Mouse (Mus musculus): ENCODE results near the gene Epb41l2.

Epb41l2 gene

DNA sequence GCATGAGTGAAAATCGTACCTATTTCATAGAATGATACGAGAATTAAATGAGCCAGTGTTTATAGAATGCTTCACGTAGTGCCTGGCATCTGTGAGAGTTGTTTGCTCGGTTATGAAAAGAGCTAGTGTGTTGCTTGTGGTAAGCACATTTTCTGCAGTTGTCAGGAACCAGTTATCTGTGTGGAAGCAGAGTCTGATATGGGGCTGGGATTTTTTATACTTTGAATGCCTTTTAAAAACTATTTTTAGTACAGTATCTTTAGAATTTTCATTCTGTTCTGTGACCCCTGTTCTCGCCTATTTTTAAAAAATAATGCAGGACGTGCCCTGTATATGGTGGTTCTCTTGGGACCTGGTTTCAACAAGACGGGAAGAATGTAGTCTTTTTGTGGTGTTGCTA is 6.1 kb downstream of the Epb41l2 start:
- no peak for DNase-seq (ENCODE audit: low spot score in 2 of 2)

DNA sequence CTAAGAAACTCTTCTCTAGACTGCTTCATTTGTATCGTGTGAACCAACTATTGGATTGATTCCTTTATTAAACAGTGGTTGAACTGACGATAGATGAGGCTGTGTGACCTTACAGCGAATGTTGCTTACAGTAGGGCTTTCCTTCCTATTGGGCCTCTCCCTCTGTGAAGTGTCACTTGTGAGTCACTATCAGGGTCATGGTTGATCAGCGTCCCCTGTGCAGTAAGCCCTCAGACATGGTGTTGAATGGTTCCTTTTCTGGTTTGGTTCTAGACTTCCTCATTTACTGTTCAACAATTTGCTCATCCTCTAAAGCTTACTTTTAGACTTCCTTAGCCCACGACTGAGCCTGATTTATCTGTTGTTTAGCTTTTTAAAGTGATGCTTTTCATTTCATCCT is 7.1 kb downstream of the Epb41l2 start:
- DNase-seq (ENCODE audit: low spot score in 2 of 2): no peak

DNA sequence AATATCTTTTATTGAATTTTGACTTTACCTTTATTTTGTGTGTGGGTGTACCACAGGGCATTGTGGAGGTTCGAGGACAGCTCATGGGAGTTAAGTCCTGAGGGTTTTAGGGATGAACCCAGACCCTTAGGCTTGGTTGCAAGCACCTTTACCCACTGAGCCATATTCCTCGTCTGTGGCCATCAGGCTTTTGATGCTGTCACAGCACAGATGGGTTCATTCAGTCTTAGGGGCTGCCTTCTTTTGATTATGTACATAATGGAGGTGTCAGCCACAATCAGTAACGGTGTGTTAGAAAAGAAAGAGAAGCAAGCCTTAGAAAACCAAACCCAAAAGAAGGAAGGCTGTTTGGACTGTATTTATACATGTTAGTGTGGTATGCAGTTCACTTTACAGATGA is 9.3 kb downstream of the Epb41l2 start:
- DNase-seq (ENCODE audit: low spot score in 2 of 2): no peak

DNA sequence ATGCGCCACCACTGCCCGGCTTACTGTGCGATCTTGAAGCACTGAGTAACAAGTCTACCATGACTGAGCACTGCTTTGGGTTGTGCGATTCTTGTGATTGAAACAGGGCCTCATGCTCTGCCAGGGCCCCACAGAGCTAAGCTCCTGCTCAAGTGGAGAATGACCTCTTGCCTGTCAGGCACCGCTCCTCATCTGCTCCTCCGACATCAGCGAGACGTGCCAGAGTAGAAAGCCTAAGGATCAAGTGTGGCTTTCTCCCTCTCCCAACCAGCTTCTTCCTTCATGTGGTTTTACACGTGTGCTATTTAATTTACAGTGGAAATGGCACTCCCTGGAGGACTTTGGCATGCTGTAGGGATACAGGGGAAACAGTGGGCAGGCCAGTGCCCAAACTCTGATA is 10.1 kb downstream of the Epb41l2 start:
- no peak for DNase-seq (ENCODE audit: low spot score in 2 of 2)

DNA sequence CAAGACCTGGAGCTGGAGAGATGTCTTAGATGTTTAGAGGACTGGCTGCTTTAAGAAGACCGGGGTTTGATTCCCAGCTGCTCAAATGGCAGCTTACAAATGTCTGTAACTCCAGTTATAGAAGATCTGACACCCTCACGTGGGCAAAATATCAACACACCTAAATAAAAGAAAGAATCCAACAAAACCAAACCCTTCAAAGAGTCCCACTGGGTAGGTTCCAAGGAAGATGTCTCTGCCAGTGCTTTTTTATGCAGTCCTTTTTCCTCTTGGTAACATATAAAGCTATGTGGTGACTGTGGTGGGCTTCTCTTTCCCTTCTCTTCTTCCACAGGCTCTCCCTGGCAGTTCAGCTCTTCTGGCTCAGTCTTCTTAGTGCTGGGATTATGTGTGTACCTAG is 11.7 kb downstream of the Epb41l2 start:
- no peak for DNase-seq (ENCODE audit: low spot score in 2 of 2)

DNA sequence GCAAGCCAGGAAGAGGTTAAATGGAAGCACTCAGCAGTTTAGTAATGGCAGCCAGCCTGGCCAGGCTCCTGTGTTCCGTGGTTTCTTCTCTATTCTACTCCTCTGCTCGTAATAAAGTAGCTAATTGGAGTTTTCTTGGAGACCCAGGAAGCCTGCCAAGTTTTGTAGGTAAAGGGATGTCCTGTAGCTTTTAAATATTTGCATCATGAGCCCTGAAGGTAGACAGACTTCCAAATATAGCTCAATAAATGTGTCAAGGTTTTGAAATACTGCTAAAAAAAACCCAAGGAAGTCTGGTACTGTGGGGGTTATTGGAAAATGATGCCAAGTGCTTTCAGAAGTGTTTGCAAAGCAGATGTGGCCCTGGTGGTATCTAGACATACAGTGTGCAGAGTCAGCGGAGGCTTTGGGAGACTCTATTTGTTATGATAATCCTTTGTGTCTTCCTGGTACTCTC is 12.3 kb downstream of the Epb41l2 start:
- no peak for DNase-seq (ENCODE audit: low spot score in 2 of 2)

DNA sequence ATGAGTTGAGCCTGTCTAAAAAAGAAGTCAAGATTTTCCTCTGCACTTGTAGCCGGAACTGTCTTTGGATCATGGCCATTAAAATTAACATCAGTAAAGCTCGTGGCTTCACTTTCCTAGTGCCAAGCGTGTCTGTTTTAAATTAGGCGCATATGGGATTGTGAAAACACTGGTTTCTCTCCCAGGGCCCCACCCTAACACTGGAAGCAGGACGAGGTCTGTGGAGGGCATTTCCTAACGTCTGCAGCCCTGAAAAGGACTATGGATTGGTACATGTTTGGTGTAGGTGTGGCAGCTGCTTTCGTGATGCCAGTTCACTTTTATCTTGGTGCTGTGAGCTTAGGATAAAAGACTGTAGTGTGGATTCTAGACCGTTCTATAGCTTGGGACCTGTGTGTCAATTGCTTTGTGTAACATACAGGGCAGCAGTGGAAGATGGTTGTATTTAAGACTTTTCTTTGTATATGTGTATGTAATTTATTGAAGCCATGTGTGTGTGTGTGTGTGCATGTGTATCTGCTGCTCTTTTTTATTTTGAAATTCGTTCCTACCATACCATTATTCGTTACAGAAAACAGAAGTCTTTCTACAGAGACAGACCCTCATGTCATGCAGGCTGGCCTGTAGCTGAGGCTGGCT is 13.0 kb downstream of the Epb41l2 start:
- DNase-seq (ENCODE audit: low spot score in 2 of 2): no peak

DNA sequence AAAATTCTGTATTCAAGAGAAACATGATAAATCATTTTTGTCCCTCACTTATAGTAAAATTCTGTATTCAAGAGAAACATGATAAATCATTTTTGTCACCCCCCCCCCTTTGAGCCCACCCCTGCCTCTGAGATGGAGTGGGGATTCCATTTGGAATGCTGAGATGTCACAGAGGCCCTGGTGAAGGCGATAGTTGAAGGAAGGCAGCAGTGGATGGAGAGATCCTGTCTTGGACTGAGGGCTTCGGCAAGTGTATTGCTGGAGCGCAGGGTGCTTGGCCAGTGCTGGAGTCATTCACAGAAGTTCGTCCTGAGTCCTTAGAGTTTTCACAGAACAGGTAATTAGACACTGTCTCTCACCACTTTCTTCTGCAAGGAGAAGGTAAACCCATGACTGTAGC is 15.4 kb downstream of the Epb41l2 start:
- DNase-seq (ENCODE audit: low spot score in 2 of 2): no peak

DNA sequence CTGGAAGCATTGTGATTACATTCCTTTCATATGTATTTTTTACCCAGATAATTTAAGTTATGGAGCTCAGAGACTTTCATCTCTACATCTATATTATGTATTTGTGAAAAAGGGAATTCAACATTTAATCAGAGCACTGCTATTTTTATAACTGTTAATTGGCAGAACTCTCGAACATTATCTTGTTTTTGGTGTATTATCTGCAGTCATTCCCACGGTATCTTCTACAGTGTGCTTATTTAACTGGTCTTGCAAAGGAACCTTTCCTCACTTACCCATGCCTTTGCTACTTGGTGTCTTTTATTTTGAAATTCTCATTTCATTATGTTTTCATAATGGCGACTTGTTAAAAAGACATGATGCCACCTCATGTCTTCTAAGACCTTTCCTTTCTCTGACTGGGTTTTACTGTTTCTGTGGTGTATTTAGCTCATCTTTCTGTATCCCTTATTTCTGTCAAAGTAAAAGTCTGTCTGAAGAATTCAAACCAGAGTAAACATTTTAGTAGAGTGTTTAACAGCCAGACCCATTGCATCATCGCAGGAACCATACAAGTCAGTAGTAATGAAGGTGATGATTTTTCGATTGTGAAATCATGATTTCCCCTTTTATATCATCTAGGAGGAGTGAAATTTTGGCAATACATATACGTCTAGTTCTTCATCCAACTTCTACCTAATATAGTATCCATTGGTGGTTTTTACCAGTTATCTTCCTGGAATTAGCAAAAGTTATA is 21.3 kb downstream of the Epb41l2 start:
- DNase-seq (ENCODE audit: low spot score in 2 of 2): no peak

DNA sequence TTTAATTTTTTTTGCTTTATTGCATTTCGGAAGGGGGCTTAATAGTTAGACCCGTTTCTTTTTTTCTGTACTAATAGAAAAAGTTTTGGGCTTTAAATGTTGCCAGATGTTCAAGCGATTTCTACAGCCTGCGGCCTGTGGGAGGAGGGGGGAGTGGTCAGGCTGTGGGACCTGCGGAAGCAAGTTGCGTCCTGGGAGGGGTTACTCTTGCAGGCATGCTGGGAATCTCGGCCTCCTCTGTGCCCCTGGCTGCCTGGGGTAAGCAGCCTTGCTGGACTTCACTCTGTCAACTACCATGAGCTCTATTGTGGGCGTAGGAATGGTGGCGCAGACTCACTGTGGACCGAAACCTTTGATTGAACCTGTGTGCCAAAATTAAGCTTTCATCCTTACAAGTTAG is 22.4 kb downstream of the Epb41l2 start:
- no peak for DNase-seq (ENCODE audit: low spot score in 2 of 2)

DNA sequence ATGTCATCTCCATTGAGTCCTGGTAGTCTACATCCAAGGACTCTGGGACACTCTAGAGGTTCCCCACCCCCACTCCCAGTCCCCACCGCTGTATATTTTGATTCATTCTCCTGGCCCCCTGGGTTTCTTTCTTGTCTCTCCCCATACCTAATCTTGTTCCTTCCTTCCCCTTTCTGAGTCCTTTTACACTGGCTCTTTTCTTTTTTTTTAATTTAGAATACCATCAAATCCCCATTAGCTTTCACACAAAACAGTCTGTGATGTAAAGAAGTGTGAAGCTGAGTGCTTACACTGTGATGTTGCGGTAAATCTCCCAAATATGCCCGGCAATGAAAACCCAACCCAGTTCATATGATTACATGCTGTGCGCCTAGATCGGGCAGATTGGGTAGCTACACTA is 23.6 kb downstream of the Epb41l2 start:
- DNase-seq (ENCODE audit: low spot score in 2 of 2): no peak

DNA sequence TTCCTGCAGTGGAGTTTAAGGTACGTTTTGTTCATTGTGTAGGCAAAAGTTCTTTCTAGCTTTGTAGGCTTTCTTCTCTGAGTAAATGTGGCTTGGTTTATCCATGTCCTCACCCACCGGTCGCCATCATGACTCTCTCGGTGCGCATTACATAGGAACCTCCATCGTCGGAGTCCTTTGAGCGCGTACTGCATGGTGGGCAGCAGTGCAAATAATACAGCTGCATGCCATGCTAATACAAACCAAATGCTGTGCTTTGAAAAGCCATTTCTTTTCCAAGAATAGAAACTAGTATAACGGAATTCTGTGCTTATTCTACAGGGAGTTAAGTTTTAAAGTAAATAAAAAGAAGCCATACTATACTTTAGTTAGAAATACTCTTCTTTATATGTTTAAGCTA is 24.8 kb downstream of the Epb41l2 start:
- DNase-seq (ENCODE audit: low spot score in 2 of 2): no peak

DNA sequence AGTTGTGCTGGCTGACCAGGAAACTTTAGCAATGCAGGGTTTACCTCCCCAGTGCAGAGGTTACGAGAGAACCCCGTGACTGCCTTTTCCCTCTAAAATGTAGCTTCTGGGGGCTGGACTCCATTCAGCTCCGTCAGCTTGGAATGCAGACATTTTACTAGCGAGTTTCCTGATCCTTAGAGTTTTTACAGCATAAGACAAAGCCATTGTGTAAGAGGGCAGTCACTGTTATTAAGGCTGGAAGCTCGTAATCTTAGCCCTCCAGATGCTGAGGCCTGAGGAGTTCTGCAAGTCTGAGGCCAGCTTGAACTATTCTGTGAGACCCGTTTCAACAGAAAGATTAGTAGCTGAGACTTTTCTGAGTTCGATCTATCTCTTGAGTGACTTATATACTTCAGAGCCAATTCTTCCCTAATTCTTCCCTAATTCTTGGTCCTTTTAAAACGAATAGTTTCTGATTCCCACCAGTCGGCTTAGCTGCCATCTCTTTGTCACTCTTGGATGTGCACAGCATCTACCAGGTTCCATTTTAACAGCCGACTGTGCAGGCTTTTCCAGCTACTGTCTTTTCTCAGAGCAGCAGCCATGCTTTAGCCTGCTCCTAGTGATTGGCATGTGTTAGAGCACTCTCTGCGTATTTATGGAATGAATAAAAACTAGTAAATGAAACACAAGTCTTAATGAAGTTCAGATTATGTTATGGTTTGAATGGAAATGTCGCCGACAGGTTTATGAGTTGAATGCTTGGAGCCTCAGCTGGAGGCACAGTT is 26.4 kb downstream of the Epb41l2 start:
- no peak for DNase-seq (ENCODE audit: low spot score in 2 of 2)

DNA sequence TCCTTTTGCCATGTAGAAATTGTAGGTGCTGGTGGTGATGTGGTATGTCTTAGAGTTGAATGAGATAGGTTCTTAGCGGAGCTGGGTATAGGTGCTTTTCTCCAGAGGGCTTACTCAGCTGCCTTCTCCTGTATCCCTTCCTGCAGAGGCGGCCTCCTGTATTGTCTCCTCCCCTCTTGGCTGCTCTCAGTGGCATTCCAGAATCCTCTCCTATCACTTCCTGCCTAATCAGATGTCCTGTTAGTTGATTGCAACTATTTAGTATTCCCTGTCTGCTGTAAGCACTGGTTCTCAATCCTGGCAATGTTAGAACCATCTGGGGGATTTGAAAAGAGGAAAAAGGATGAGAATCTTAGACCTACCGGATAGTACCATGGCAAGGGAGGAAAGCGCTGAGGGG is 27.3 kb downstream of the Epb41l2 start:
- DNase-seq (ENCODE audit: low spot score in 2 of 2): no peak

DNA sequence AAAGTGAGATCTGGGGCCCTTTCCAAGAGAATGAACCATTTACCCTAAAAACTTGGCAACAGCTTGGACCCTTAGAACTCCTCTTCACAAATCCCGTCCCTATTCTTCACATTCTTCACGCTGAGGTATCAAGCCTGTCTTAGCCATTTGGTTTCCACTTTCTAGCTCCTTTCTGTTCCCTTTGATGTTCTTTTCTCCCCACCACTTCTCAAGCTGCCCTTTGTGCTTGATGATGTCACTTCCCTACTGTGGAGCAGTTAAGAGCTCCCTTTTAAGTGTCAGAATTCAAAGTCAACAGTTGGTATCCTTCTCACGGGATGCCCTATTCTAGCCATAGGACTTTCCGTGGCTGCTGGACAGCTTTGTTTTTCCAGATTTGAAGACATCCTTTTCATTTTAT is 27.7 kb downstream of the Epb41l2 start:
- no peak for DNase-seq (ENCODE audit: low spot score in 2 of 2)

DNA sequence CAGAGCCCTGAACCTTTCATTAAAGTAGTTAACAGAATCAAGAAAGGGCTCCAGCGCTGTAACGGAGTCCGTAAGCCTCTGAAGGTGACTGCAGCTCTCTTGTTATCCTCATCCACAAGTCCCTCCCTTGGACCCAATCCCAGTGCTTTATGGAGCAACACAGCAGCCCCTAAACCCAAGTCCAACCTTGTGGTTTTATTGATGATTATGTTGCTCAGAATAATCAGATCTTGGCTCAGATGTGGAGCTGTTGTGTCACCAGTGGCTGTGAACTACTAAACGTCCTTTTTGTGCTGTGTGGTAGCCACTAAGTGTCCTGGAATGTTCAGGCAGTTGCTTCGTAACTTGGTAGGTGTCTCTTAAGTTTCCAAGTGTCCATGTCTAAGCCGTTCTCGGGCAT is 33.2 kb downstream of the Epb41l2 start:
- DNase-seq (ENCODE audit: low spot score in 2 of 2): no peak

DNA sequence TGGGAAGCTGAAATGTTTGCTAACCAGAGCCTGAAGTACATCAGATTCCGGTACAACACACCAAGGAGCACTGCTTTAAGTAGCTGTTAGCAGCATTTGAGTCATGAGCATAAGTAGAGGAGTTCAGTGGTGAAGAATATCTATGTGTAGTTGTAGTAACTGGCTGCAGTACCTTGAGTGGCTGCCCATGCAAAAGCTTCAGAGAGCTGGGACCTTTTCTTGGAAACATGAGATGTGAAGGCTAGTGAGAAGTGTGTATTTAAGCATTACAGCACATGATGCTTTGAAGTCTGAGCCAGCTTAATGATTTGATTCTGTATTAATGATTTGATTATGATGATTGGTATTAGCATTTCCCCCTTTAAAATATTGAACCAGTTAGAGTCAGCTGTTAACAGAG is 34.1 kb downstream of the Epb41l2 start:
- no peak for DNase-seq (ENCODE audit: low spot score in 2 of 2)

DNA sequence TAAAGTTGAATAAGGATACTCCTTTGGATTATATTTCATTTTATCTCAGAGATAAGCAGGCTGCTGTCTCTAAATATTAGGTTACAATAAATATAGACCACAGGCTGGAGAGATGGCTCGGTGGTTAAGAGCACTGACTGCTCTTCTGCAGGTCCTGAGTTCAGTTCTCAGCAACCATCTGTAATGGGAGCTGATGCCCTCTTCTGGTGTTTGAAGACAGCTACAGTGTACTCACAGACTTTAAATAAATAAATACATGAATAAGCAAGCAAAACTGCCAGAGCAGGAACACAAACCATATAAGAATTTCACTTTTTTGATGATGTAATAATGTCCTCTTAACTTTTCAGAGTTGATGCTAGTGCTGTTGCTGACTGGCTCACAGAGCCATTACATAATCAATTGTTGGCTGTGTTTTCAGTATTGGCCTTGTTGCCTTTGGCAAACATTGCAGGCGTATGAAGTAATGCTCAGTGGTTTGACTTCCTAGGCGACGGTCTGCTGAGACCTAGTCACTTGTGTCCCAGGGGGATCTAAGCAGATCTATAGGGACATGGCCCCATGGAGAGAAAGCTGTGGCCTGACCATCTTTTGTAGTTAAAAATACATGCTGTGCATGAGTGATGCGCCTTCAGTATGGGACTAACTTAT is 35.8 kb downstream of the Epb41l2 start:
- no peak for DNase-seq (ENCODE audit: low spot score in 2 of 2)

DNA sequence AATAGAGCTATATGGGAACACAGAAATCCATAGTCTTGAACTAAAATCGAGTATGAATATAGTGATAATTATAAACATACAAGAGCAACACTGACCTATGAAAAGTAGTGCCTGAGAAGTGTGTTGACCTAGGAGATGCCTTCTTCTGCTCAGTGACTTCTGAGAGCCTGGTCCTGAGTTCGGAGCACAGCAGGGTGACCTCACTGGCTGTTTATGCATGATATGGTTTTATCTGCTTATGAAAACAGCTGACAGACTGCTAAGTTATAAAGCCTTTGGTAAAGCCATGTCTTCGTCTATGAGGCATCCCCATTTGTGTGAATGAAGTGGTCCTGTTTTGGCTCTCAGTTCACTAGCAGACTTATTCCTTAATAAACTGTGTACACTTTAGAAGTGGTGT is 37.3 kb downstream of the Epb41l2 start:
- no peak for DNase-seq (ENCODE audit: low spot score in 2 of 2)

DNA sequence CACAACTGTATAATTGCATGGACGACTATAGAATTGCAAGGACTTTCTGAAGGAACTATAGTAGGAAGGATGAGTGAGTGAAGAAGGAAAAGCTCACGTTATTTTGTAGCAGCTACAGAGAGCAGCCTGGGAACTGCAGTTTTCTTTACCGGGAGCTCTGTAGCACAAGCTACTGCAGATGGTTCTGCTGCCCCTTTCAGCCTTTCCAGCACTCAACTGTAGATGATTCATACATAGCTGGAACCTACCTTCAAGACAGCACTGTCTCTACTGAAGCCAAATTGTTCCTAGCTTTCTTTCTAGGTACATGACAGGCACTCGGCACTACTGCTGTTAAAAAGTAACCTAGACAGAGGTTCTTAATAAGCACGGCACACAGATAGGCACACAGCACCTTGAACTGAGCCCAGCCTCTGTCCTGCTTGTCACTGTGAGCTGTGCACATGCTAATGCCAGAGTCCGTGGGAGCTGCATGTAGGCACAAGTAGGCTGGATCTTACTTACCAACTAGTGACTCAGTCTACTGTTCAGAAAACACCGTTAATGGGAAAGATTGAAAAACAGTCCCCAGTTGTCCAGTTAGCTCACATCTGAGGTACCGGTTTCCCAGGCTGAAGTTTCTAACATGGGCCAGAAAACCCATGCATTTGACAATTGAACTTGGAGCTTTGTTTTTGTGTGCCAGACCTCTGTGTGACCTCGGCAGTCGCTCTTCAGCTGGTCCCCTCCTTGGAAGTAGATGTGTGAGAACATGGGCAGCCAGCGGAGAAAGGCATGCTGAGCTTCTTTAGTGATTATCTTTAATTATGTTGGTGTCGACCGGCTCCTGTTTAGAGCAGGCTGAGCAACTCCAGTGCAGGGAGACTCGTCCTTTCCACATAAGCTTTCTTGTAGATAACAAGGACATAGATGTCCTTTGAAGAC is 38.4 kb downstream of the Epb41l2 start:
- DNase-seq (ENCODE audit: low spot score in 2 of 2): no peak

DNA sequence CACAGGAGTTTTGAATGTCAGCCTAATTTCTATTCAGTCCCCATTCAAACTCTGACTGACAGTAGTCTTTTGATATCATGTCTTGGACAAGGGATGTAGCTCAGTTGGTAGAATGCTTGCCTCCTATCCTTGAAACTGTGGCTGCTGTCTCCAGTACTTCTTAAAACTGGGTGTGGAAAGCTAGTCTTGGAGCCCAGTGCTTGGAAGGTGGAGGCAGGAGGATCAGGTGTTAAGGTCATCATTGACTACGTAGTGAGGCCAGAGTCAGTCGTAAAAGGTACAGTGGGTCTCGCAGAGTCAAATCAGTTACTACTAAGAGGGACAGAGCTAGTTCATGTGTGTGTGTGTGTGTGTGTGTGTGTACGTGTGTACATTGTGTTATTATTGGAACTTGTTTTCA is 39.4 kb downstream of the Epb41l2 start:
- DNase-seq (ENCODE audit: low spot score in 2 of 2): no peak

Measured in urinary bladder, postnatal 4 days (tissue).